Mouse (Mus musculus) thymus, adult 18-20 months (tissue): ENCODE measurements around the gene Castor2.

Experiments used
- DNase-seq, 2 experiments: peaks; one replicate each; pipeline ENCODE4 v3.0.0; 2022; ENCODE audit warnings: mixed read lengths in 2 of 2

The Castor2 gene

GRCm38 (mm10) chr5:134102720-134103119 is 3.2 kb downstream of the Castor2 start:
- no peak for DNase-seq

DNA sequence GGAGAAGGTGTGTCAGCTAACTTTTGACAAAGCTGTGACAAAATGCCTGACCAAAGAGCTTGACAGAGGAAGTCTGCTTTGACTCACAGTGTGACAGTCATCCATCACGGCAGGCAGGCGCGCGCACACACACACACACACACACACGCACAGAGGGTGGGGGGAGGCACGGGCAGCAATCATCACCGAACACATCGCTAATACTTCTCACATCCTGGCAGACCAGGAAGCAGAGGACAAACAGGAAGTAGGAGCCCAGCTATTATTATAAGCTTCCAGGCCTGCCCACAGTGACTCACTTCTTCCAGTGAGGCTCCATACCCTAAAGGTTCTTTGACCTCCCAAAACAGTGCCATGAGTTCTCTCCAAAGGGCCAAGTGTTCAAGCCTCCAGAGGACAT is 6.3 kb downstream of the Castor2 start:
- no peak for DNase-seq

DNA sequence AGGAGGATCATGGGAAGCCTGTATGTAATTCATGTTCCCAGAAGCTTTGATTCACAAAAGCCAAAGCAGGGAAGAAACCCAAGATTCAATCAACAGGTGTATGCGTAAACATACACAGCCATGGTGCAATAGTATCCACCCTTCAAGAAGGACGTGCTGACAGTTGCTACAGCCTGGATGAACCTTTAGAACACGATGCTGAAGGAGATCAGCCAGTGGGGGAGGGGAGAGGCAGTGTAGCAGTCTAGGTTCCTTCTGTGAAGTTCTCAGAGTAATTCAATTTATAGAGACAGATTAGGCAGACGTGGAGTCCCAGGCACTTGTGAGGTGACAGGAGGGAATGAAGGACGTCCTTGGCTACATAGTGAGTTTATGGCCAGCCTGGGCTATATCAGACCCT is 15.5 kb downstream of the Castor2 start:
- no peak for DNase-seq

DNA sequence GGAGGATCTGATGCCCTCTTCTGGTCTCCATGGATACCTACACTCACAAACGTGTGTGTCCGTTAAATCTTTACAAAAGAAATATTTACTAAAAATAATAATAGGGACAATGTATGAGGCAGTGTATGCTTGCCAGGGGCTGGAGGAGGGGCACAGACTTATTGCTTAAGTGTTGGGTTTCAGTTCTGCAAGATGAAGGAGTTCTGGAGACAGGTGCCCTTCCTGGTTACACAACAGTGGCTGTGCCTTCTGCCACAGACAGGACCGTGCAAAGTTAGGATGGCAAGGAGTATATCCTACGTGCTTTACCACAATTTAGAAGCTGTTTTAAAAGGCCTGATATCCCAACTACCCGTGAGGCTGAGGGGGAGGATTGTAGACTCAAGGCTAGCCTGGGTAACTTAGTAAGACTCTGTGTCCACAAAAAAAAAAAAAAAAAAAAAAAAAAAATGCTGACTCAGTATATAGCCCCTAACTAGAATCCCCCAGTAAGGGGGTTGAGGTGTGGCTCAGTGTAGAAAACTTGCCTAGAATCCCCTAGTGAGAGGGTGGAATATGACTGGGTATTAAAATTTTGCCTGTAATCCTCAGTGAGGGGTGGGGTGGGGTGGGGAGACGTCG is 16.2 kb downstream of the Castor2 start:
- DNase-seq = no peak

GRCm38 (mm10) chr5:134118798-134119407 is 19.4 kb downstream of the Castor2 start:
- DNase-seq = no peak

GRCm38 (mm10) chr5:134119481-134120120 is 20.1 kb downstream of the Castor2 start:
- DNase-seq = no peak

GRCm38 (mm10) chr5:134120135-134120534 is 20.6 kb downstream of the Castor2 start:
- DNase-seq = no peak

GRCm38 (mm10) chr5:134121138-134121892 is 21.8 kb downstream of the Castor2 start:
- DNase-seq = no peak

GRCm38 (mm10) chr5:134121893-134122259 is 22.4 kb downstream of the Castor2 start:
- DNase-seq = no peak

DNA sequence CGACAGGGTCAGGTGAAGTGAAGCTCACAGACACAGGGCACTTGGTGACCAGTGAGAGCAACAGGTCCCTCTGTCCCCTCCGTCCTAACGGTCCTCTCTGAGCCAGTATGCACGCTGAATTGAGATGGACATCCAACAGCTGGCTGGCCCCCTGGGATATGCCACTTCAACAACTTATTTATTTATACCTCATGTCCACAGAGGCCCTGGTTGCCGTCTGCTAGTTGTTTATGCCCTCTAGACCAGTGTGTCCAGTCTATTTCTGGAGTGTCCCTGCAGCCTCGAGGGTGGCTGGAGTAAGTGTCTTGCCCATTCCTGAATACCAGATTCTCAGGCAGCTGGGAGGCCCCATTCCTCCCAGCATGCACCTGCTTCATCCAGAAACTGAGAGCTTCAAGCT is 24.3 kb downstream of the Castor2 start:
- no peak for DNase-seq

GRCm38 (mm10) chr5:134126232-134126631 is 26.7 kb downstream of the Castor2 start:
- DNase-seq = no peak

GRCm38 (mm10) chr5:134131586-134131985 is 32.1 kb downstream of the Castor2 start:
- no peak for DNase-seq

GRCm38 (mm10) chr5:134136022-134136421 is 36.5 kb downstream of the Castor2 start:
- DNase-seq = no peak

GRCm38 (mm10) chr5:134137933-134138332 is 38.4 kb downstream of the Castor2 start:
- no peak for DNase-seq

GRCm38 (mm10) chr5:134139429-134139828 is 39.9 kb downstream of the Castor2 start:
- DNase-seq = no peak

DNA sequence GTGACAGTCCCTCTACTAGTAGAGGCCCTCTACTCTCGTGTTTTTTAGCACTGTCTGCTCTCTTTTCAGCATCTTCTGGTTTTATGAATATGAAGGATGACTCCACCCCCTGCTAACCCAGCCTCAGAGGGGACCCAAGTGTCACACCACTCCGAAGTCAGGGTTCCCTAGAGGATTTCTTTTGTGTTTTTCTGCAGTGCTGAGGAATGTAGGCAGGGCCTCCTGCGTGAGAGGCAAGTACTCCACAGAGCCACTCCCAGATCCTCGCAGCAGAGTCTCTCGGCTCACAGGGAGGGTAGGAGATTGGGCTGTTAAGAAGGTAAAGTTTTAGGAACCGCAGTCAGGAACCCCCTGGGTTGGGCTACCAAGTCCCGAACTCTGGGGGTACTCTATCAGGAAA is 41.7 kb downstream of the Castor2 start:
- DNase-seq = no peak

GRCm38 (mm10) chr5:134142381-134142780 is 42.9 kb downstream of the Castor2 start:
- DNase-seq = no peak

- DNase-seq = no peak
Observed at GRCm38 (mm10) chr5:134144986-134145385, 45.5 kb downstream of the Castor2 start.

GRCm38 (mm10) chr5:134147194-134147753 is 47.8 kb downstream of the Castor2 start:
- no peak for DNase-seq

GRCm38 (mm10) chr5:134148153-134148552 is 48.6 kb downstream of the Castor2 start:
- DNase-seq = no peak

- DNase-seq = no peak
Observed at GRCm38 (mm10) chr5:134151895-134152294, 52.4 kb downstream of the Castor2 start.

- no peak for DNase-seq
Observed at GRCm38 (mm10) chr5:134155916-134156466, 56.5 kb downstream of the Castor2 start.

DNA sequence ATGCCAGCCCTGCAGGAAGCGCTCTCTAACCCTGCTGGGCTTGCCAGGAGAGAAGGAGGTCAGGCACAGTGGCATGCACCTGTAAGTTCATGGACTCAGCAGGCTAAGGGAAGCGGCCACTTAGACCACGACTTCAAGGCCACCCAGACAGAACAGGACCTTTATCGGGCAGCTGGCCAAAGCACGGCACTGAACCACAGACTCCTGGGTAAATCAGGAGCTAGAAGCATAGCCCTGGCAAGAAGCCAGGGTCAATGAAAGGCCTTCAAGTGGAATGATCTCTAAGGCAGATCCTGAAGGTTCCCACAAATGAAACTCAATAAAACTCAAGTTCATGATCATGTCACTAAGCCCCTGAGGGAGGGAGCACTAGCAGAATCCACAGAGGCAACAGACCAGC is 65.2 kb downstream of the Castor2 start:
- no peak for DNase-seq
